Mouse (Mus musculus): Measurements from ENCODE around the gene Rnf20. TPM values are rescaled to one million over a fixed set of nuclear protein-coding genes. Genes with fewer than 3 reads are reported as not detected.

The Rnf20 gene
- total and polyA plus RNA-seq, 3 experiments = 40.8 to 58.1 (median 43.1) TPM

DNA sequence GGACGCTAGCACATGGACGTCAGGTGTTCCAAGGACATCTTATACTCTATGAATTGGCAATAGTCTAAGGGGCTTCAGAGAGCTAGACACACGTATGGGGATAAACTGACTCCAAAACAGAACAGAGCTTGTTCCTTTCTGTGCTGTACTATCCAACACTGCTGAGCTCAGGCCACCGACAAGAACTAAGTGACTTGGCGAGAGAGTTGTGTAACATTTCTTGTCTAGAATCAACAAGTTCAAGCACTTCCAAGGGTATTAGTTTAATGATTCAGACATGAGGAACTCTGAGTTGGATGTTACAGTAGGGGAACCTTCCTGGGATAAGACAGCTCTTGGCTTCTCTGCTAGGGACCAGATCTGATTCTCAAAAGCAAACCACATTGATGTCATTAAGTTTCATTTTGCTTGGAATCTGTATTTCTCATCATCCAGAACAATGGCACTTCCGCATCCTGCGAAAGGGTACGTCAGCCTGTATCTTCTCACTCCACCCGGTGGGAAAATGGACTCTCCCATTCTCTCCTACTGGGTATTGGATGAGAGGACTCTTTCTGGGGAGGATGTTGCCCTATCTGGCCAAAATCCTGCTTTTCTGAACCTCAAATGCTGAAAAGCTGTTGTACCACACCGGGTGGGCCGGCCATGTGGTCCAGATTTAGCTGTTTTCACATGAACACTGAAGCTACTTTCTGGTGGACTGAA lies 48.5 kb downstream of the Rnf20 start:
- no peak for DNase-seq (ENCODE audit: low read depth, low spot score)
- Histone ChIP-seq H3K4me3 (ENCODE audit: control insufficient read depth in 1 of 2, insufficient read depth in 1 of 2, low read depth in 2 of 2, low read length in 2 of 2) (no peak overlapping the region), H3K36me3 (ENCODE audit: control insufficient read depth in 1 of 2, insufficient read depth in 2 of 2, low read length in 2 of 2) (no peaks in the 10 kb centered on the region; a peak in 1 of 4 replicates), H3K9ac (ENCODE audit: control insufficient read depth, low read depth, low read length, poor library complexity, severe bottlenecking) (no peak overlapping the region), H3K27ac (ENCODE audit: control insufficient read depth, low read depth, low read length) (no peak overlapping the region), H3K27me3 (ENCODE audit: control insufficient read depth in 1 of 2, insufficient read depth in 2 of 2, low read length in 2 of 2) (no peaks in the 10 kb centered on the region; a peak in 1 of 4 replicates), H3K79me2 (ENCODE audit: control insufficient read depth, insufficient read depth, low read length, poor library complexity) (no peaks in the 10 kb centered on the region), H3K4me1 (ENCODE audit: control insufficient read depth in 1 of 2, insufficient read depth in 2 of 2, low read length in 2 of 2) (no peaks in the 10 kb centered on the region), H3K9me3 (replicated peaks; ENCODE audit: insufficient read depth, low read length) (no peaks in the 10 kb centered on the region)
- TF ChIP-seq USF2 (IDR thresholded peaks at IDR 0.05; ENCODE audit: borderline replicate concordance in 1 of 2, insufficient read depth in 1 of 2, low read depth in 1 of 2, low read length in 2 of 2) (no peak), POLR2A (IDR thresholded peaks at IDR 0.05; ENCODE audit: control insufficient read depth in 1 of 2, insufficient read depth in 1 of 2, low read depth in 1 of 2, low read length in 2 of 2, poor library complexity in 1 of 2) (no peak), MEF2A (IDR thresholded peaks at IDR 0.05; ENCODE audit: extremely low read depth, insufficient replicate concordance, low read depth, low read length, poor library complexity, severe bottlenecking) (no peak)

GRCm38 (mm10) chr4:49681812-49682211 lies 50.0 kb downstream of the Rnf20 start, which contains the start of gene Ppp3r2:
Gene Ppp3r2 (minus strand): TSS chr4:49682024.
- H3K9me3 ChIP-seq (replicated peaks; ENCODE audit: insufficient read depth, low read length) = no peaks in the 10 kb centered on the region
- no peaks in the 10 kb centered on the region; a peak in 1 of 4 replicates for H3K36me3 ChIP-seq (ENCODE audit: control insufficient read depth in 1 of 2, insufficient read depth in 2 of 2, low read length in 2 of 2)
- no peaks in the 10 kb centered on the region for H3K79me2 ChIP-seq (ENCODE audit: control insufficient read depth, insufficient read depth, low read length, poor library complexity)
- no peak within 1 kb of the TSS for H3K27ac ChIP-seq (ENCODE audit: control insufficient read depth, low read depth, low read length)
- no peak within 1 kb of the TSS for H3K9ac ChIP-seq (ENCODE audit: control insufficient read depth, low read depth, low read length, poor library complexity, severe bottlenecking)
- no peaks in the 10 kb centered on the region; a peak in 1 of 4 replicates for H3K27me3 ChIP-seq (ENCODE audit: control insufficient read depth in 1 of 2, insufficient read depth in 2 of 2, low read length in 2 of 2)
- DNase-seq (ENCODE audit: low read depth, low spot score) = no peak
- no peaks in the 10 kb centered on the region for H3K4me1 ChIP-seq (ENCODE audit: control insufficient read depth in 1 of 2, insufficient read depth in 2 of 2, low read length in 2 of 2)
- no peak for TF ChIP-seq TAL1 (IDR thresholded peaks at IDR 0.05; ENCODE audit: low read length)
- TF ChIP-seq JUND (IDR thresholded peaks at IDR 0.05; ENCODE audit: low read depth, low read length) = no peak
- TF ChIP-seq UBTF (IDR thresholded peaks at IDR 0.05; ENCODE audit: borderline replicate concordance, insufficient read depth, low read depth, low read length) = no peak
- no peak for TF ChIP-seq GATA1 (IDR thresholded peaks at IDR 0.05; ENCODE audit: low read depth, low read length)
- no peak for TF ChIP-seq USF1 (IDR thresholded peaks at IDR 0.05; ENCODE audit: low read depth, low read length)
- no peak for TF ChIP-seq ZC3H11A (IDR thresholded peaks at IDR 0.05; ENCODE audit: low read depth, low read length)
- no peak for TF ChIP-seq ZMIZ1 (IDR thresholded peaks at IDR 0.05; ENCODE audit: low read depth, low read length)
- no peak for TF ChIP-seq E2F4 (IDR thresholded peaks at IDR 0.05; ENCODE audit: borderline replicate concordance, low read depth, low read length)
- no peak for TF ChIP-seq USF2 (IDR thresholded peaks at IDR 0.05; ENCODE audit: borderline replicate concordance in 1 of 2, insufficient read depth in 1 of 2, low read depth in 1 of 2, low read length in 2 of 2)
- TF ChIP-seq ZKSCAN1 (IDR thresholded peaks at IDR 0.05; ENCODE audit: low read depth, low read length) = no peak
- no peak for TF ChIP-seq MXI1 (IDR thresholded peaks at IDR 0.05; ENCODE audit: low read depth, low read length)
- no peak for TF ChIP-seq ETS1 (IDR thresholded peaks at IDR 0.05; ENCODE audit: low read depth, low read length)
- no peak for TF ChIP-seq ZNF384 (IDR thresholded peaks at IDR 0.05; ENCODE audit: low read depth, low read length)
- no peak for TF ChIP-seq CHD1 (IDR thresholded peaks at IDR 0.05; ENCODE audit: low read depth, low read length)
- H3K4me3 ChIP-seq (ENCODE audit: control insufficient read depth in 1 of 2, insufficient read depth in 1 of 2, low read depth in 2 of 2, low read length in 2 of 2) = no peak within 1 kb of the TSS

All from MEL (cell line).